Mouse (Mus musculus): Measurements from ENCODE around the gene Pabpc6. TPM values are rescaled to one million over a fixed set of nuclear protein-coding genes. Genes with fewer than 3 reads are reported as not detected.

The Pabpc6 gene
- polyA plus RNA-seq, 2 experiments: not detected

DNA sequence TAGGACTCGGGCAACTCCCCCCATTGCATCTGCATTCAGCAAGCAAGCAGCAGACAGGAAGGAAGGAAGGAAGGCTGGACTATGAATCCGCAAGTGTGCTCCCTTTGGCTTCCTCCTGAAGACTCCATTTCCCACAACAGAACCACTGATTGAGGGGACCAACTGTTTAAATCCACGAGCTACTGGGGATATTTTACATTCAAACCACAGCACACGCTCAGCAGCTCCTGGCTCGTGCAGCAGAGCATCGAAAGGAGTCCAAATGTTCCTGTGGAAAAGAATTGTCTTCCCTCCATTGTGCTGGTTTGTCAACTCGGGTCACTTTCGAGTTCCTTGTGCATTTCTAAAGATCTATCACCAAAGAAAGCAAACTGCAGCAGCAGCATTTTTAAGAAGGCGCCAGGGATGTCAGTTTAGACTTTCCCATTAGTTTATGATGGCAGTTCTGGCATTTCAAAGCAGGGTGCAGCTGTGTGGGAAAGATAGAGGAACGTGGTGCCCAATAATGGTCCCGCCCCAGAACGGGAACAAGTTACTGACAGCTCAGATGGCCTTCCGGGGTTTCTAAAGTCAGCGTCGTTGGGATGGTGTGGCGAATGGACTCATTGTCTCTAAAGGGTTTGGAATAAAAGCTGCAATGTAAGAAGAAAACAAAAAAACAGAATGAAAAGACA lies 36.8 kb downstream of the Pabpc6 start:
- Histone ChIP-seq H3K9me3 (ENCODE audit: control insufficient read depth, low read length) (no peaks in the 10 kb centered on the region), H3K9ac (ENCODE audit: low read depth, low read length, severe bottlenecking) (no peak overlapping the region), H3K4me2 (replicated peaks; ENCODE audit: low read depth, low read length, severe bottlenecking) (no peak overlapping the region), H3K27me3 (ENCODE audit: control insufficient read depth, insufficient read depth, low read length) (no peaks in the 10 kb centered on the region), H3K4me3 (replicated peaks; ENCODE audit: low read length) (no peak overlapping the region), H3K36me3 (ENCODE audit: control insufficient read depth, insufficient read depth, low read length) (no peaks in the 10 kb centered on the region), H3K27ac (replicated peaks; ENCODE audit: low read depth, low read length) (no peak overlapping the region), H3K4me1 (ENCODE audit: control insufficient read depth, insufficient read depth, low read length) (no peaks in the 10 kb centered on the region)
- no peak for TF ChIP-seq POLR2A (IDR thresholded peaks at IDR 0.05; ENCODE audit: borderline replicate concordance, extremely low read depth, insufficient read depth, insufficient read length)
- DNase-seq (ENCODE audit: low spot score) (no peak), ATAC-seq (ENCODE audit: low FRiP score, low read depth) (no peak)
- WGBS: 75% methylated on average over 16 of the region's 16 CpGs

DNA sequence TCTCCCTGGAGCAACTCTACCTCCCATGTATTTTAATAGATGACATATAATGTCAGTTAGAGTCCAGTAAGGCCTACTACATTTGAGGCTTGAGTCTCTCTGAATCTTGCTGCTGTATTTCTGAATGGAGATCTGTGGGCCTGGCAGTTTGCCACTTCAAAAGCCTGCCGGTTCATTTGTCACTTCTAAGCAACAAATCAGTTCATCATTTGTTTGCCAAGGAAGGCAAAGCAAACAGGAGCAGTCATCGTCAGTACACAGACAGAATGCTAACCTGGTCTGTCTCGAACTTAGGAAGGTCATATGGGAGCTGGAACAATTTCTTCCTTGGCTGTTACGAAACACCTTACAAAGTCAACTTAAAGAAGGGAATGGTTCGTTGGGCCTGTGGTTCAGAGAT lies 37.4 kb downstream of the Pabpc6 start:
- Histone ChIP-seq H3K9ac (ENCODE audit: low read depth, low read length, severe bottlenecking) (no peak overlapping the region), H3K9me3 (ENCODE audit: control insufficient read depth, low read length) (no peaks in the 10 kb centered on the region), H3K4me2 (replicated peaks; ENCODE audit: low read depth, low read length, severe bottlenecking) (no peak overlapping the region), H3K27me3 (ENCODE audit: control insufficient read depth, insufficient read depth, low read length) (no peaks in the 10 kb centered on the region), H3K4me1 (ENCODE audit: control insufficient read depth, insufficient read depth, low read length) (no peaks in the 10 kb centered on the region), H3K27ac (replicated peaks; ENCODE audit: low read depth, low read length) (no peak overlapping the region), H3K4me3 (replicated peaks; ENCODE audit: low read length) (no peak overlapping the region), H3K36me3 (ENCODE audit: control insufficient read depth, insufficient read depth, low read length) (no peaks in the 10 kb centered on the region)
- ATAC-seq (ENCODE audit: low FRiP score, low read depth) (no peak), DNase-seq (ENCODE audit: low spot score) (no peak)
- TF ChIP-seq POLR2A (IDR thresholded peaks at IDR 0.05; ENCODE audit: borderline replicate concordance, extremely low read depth, insufficient read depth, insufficient read length): no peak
- WGBS: 74% methylated on average over 5 of the region's 5 CpGs

DNA sequence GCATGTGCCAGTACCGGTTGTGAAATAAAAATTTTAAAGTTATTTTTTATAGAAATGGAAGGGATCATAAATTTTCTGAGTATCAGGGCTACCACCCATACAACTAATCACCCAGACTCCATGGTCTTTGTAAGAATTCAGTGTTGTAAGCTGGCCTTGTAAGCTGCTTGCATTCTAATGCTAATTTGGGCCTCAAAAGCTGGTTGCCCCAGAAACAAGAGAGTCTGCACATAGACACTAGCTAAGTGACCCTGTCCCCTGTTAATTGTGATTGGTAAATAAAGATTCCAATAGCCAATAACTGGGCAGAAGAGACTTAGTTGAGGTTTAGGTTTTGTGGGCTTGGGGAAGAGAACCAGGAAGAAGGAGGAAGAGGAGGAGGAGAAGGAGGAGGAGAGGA lies 38.4 kb downstream of the Pabpc6 start:
- H3K36me3 ChIP-seq (ENCODE audit: control insufficient read depth, insufficient read depth, low read length): no peaks in the 10 kb centered on the region
- no peaks in the 10 kb centered on the region for H3K27me3 ChIP-seq (ENCODE audit: control insufficient read depth, insufficient read depth, low read length)
- no peak for DNase-seq (ENCODE audit: low spot score)

DNA sequence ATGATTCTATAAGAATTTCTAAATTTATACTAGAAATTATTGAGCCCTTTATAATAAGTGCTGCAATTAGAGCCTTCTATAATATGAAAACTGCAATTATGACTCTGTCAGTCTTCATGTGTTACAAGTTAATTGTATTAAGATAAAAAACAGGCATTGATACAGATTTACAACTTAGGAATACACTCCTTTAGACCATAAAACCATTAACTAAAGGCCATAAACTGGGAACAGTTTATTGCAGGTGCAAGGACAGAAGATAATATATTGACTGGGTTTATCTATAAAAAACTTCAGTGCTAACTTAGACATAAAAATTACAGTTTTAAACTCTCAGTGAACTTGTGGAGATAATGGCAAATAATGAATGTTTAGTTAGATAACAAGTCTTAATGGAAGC lies 42.5 kb downstream of the Pabpc6 start:
- H3K4me3 ChIP-seq (replicated peaks; ENCODE audit: low read length): no peak overlapping the region
- no peak overlapping the region for H3K27ac ChIP-seq (replicated peaks; ENCODE audit: low read depth, low read length)
- H3K4me2 ChIP-seq (replicated peaks; ENCODE audit: low read depth, low read length, severe bottlenecking): no peak overlapping the region
- H3K9ac ChIP-seq (ENCODE audit: low read depth, low read length, severe bottlenecking): no peak overlapping the region
- ATAC-seq (ENCODE audit: low FRiP score, low read depth) (no peak), DNase-seq (ENCODE audit: low spot score) (no peak)
- no peaks in the 10 kb centered on the region for H3K9me3 ChIP-seq (ENCODE audit: control insufficient read depth, low read length)
- no peaks in the 10 kb centered on the region for H3K27me3 ChIP-seq (ENCODE audit: control insufficient read depth, insufficient read depth, low read length)
- no peaks in the 10 kb centered on the region for H3K4me1 ChIP-seq (ENCODE audit: control insufficient read depth, insufficient read depth, low read length)
- TF ChIP-seq POLR2A (IDR thresholded peaks at IDR 0.05; ENCODE audit: borderline replicate concordance, extremely low read depth, insufficient read depth, insufficient read length): no peak
- no peaks in the 10 kb centered on the region for H3K36me3 ChIP-seq (ENCODE audit: control insufficient read depth, insufficient read depth, low read length)

More for the DNA sequence above, 38.4 kb downstream of the Pabpc6 start:
- H3K9ac ChIP-seq (ENCODE audit: low read depth, low read length, severe bottlenecking): no peak overlapping the region
- H3K4me3 ChIP-seq (replicated peaks; ENCODE audit: low read length): no peak overlapping the region
- H3K4me1 ChIP-seq (ENCODE audit: control insufficient read depth, insufficient read depth, low read length): no peaks in the 10 kb centered on the region
- TF ChIP-seq POLR2A (IDR thresholded peaks at IDR 0.05; ENCODE audit: borderline replicate concordance, extremely low read depth, insufficient read depth, insufficient read length): no peak
- H3K4me2 ChIP-seq (replicated peaks; ENCODE audit: low read depth, low read length, severe bottlenecking): no peak overlapping the region
- no peak for ATAC-seq (ENCODE audit: low FRiP score, low read depth)
- H3K27ac ChIP-seq (replicated peaks; ENCODE audit: low read depth, low read length): no peak overlapping the region
- no peaks in the 10 kb centered on the region for H3K9me3 ChIP-seq (ENCODE audit: control insufficient read depth, low read length)
- 67% methylated on average over 1 of the region's 1 CpGs for WGBS

Other genes starting within 250 kb of the Pabpc6 start
- not detected in 2 replicates for gene Gm17728, start 247.7 kb downstream of the Pabpc6 start, polyA plus RNA-seq (2012; rRNA removed)
- not detected in 2 replicates for gene Gm17728, start 247.7 kb downstream of the Pabpc6 start, polyA plus RNA-seq (2014; fragmentation: Nextera tagmentation; extraction: Ambion mirVana)

Measured in limb, embryonic 14.5 days (tissue).